Mouse (Mus musculus) granulocyte monocyte progenitor cell, adult 5-6 weeks (primary cell): ENCODE data around the gene Arid3a. TPM values are rescaled to one million over a fixed set of nuclear protein-coding genes. Genes with fewer than 3 reads are reported as not detected.

Experiments used
- ATAC-seq: replicated peaks from 2 replicates; pipeline ENCODE4 v1.8.0; 2016; ENCODE audit warnings: mild to moderate bottlenecking, moderate TSS enrichment, inconsistent platforms; ENCODE audit not compliant: poor library complexity, severe bottlenecking
- total RNA-seq, 2 experiments: library from RNA; stranded (forward) in 1 of 2; stranded (reverse) in 1 of 2; fragments of 200-712, 200-1000 nt in 1 of 2; fragments of >200 nt in 1 of 2; fragmentation: Nextera tagmentation in 1 of 2; gene quantifications; 2 replicates each; pipeline ENCODE4 v1.2.3; 2014 to 2017

Gene Arid3a
- total RNA-seq, 2 experiments from 2014 or later: 21.2 to 36.7 TPM

DNA sequence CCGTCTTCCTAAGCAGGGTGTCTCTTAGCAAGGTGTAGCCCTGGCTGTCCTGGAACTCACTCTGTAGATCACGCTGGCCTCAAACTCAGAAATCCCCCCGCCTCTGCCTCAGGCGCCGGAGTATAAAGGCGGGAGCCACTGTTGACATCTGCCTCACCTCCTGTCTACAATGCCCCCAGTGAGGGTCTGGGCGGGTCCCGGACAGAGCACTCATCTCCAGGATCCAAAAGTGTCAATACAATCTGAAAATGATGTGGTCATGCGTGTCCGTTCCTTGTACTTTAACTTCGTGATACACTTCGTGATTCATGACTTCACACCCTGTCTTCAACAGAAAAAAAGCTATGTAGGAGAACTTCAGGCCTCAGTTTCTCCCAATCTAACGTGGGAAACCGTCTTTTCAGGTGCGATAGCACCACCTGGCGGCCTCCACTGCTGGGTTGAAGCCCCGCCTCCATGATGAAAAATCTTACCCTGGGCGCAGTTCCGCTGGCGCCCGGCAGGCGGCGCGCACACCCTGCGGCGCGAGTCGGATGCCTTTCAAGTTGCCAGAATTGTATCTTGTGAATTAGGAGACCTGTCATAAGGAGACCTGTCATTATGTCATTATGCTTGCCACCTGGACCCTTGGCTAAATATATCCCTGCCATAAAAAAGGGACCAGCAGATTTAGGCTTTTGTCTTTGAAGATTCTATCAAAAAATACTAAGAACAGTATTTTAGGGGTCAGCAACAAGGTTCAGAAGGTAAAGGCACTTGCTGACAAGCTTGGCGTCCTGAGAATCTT, 1.7 kb upstream of the Arid3a start:
- peak; percentile 33 for ATAC-seq

DNA sequence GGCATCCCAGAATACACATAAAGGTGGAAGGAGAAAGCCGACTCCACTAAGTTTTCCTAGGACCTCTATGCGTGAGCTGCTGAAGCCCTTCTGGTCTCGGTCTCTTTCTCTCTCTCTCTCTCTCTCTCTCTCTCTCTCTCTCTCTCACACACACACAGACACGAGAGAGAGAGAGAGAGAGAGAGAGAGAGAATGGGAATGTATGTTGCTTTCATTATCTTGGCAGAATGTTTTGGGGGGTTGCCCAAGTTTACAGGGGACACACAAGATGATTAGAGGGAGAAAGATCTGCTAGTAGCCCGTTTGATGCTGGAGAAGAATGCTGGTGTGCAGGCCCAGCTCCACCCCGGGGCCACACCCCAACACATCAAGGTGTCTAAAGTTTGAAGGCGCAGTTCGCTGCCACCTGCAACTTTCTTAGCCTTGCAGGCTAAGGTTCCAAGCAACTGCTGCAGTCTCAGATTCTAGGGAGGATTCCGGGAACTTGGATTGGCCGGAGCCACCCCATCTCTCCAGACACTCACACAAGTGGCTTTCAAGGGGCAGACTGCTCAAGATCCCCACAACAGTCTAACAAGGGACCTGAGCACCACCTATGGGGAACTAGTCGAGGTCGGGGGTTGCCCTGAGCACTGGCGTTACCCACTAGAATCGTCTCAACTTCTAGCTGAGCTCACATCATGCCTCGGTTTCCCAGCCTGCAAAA, 905 bp upstream of the Arid3a start:
- ATAC-seq: no peak

DNA sequence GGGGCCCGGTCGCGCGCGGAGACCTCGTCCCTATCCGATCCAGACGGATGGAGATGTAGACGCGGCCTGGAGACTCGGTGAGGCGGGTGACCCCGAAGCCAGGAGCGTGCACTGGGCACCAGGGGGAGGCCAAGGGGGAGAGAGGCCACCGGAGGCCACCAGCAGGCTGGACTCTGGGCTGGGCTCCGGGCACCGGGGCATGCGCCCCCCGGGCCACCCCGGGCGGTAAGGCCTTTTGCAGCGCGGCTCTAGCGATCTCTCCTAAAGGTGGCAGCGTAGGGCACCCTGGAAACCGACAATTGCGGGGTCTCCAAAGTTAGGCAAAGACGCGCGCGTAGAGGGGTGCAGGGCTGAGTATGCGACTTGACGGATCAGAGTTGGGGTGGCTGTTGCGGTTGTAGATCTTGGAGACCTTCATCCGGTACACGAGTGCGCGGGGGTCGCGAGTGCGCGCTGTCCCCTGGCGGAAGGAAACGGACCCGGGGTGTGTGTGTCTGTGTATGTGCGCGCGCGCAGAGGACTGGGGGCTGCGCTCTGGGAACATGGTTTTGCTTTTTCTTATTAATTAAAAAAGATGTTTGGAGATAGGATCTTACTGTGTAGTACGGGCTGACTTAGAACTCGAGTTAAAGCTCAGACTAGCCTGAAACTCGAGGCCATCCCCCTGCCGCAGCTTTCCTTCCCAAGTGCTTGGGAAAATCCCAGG, 634 bp downstream of the Arid3a start:
- peak; percentile 13 for ATAC-seq

DNA sequence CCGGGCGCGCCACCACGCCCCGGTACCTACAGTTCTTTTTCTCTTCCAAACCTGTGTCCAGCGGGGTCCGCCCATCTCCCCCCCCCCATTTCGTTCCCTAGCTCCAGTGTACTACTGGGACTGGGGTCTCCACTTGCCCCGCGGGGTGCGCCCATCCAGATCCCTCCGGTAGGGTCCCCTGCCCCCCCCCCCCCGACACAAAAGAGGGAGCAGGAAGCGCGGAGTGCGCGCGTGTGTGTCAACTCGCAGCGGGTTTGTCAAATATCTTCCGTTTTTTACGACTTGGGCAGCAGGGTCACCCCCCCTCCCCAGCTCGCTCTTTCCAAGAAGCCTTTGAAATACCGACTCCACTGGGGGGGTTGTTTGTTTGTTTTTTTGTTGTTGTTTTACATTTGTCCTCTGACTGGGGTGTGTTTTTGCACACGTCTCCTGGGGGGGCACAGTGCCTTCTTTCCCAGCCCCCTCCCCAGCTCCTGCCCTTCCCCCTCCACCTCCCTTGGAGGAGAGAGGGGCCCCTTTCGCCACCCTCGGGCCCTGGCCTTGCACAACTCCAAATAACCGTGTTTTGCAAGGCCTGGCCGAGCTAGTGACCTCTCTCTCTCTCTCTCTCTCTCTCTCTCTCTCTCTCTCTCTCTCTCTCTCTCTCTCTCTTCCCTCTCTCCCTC, 1.3 kb downstream of the Arid3a start:
- ATAC-seq: peak; percentile 46

DNA sequence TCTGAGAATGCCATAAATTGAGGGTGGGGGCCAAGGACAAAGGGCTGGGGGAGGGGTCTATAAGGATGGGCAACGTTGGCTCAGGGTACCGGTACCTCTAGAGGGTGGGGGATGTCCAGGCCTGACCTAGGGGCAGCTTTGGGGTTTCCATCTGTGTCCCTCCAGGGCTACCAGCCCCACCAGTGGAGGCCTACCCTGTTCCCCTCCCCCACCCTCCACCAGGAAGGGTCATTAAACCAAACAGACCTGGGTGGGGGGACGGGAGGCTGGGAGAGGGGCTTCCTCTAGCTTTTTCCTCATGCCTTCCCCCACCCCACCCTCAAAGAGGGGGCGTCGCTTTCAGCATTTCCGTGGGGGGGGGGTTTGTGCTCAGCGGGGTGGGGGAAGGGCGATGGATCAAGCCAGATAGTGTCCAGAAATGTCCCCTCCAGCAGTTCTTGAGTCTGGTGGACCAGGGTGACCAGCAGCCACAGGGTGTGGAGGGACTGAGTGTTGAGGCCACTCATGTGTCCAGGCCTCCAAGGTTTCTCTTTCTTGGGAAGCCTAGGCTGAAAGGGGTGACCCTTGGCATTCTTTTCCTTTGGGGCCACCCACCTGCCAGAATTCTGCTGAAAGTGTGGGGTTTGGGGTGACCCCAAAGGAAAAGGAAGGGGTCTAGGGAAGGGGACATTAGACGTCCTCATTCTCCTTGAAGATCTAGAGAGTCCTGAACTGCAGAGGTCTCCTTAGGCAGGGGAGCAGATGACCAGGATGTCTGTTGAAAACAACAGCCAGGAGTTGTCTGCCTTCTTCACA, 2.3 kb downstream of the Arid3a start:
- no peak for ATAC-seq

DNA sequence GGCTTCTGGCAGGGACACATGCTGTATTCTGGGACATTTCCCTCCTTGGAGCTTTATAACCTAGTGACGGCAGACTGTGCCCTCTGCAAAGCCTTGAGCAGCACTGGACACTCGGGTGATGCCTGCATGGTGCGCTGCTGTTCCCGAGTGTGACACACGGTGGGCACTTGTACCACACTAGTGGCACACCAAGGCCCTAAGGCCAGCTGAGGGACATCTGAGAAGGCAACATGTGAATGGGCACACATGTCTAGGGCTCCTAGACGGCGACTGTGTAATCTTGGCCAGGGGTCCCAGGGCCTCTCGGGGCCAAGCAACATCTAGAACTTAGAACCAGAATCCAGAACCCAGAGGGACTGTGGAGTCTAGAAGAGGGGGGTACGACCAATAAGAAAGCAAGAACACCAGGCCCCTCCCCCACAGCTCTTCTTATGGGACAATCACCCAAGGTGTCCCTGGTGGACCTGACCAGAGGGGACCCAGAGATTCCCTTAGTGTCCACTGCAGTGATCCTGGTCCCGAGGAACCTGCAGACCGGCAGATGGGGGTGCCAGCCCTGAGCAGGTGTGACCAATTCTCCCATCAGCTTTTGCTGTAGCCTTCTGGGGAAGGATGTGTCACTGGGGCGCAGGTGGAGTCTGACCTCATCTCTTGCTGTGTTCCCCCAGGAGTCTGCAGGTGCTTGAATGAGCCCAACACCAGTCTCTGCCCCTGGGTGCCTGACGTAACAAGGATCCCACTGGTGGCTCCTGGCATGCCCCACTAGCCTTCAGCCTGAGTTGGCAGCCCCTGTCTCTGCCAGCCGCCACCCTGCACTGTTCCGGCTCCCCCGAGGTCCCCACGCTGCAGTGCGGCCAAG, 3.4 kb downstream of the Arid3a start:
- ATAC-seq: no peak

DNA sequence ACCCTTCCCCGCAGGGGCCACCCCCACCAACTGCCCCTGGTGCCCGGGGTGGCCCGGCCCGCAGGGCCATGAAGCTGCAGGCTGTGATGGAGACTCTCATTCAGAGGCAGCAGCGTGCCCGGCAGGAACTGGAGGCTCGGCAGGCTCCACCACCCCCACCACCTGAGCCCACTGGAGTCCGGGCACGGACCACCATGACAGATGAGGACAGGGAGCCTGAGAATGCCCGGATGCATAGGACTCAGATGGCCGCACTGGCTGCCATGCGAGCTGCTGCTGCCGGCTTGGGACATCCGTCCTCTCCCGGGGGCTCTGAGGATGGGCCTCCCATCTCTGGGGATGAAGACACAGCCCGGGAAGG, 4.0 kb downstream of the Arid3a start:
- ATAC-seq: no peak

DNA sequence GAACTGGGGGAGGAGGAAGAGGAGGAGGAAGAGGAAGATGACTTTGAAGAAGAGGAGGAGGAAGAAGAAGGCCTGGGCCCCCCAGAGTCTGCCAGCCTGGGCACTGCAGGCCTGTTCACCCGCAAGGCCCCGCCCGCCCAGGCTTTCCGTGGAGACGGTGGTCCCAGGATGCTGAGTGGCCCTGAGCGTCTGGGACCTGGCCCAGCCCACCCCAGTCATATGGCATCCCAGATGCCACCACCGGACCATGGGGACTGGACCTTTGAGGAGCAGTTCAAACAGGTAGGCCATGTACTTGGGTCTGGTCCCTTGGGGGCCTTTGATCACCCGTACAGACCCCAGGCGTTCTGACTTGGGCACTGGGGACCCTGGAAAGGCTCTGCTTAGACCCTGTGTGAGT, 5.0 kb downstream of the Arid3a start:
- ATAC-seq: no peak

DNA sequence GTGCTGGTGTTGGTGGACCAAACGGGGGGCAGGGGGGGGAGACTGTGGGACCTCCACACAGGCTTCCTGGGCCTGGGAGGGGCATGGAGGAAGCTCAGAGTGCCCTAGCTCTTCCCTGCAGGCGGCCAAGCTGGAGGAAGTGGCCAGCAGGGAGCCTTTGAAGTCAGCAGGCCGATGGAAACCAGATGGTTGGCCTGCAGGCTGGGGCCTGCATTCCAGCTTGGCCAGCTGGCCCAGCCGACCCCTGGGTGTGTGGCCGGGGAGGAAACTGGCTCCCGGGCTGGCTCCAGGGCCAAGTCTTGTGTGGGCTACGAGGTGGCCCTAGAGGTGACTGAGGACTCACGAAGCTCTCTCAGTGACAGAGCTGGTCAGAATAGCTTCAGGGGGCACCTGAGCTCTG, 5.9 kb downstream of the Arid3a start:
- ATAC-seq: no peak

DNA sequence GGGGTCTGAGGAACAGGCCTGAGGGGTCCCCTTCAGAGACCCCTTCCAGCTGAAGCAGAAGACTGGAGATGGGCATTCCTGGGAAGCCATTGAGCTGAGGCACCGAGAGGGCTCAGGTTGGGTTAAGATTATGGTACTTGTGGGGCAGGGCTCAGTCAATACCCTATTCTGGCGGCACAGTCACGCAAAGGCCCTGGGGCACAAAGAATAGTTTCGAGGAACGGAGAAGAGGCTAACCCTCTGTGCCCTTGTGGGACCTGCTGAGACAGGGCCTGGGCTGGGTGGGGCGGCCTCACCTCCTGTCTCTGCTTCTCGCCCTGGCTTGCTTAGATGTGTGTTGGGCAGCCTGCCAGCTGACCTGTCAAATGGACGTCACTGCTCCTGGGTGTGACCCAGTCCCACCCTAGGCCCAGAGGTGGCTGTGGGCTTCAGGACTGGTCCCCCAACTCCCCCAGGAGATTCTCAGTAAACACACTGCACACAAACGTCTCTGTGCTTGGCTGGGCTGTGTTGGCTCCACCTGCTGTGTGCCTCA, 6.4 kb downstream of the Arid3a start:
- ATAC-seq: no peak

DNA sequence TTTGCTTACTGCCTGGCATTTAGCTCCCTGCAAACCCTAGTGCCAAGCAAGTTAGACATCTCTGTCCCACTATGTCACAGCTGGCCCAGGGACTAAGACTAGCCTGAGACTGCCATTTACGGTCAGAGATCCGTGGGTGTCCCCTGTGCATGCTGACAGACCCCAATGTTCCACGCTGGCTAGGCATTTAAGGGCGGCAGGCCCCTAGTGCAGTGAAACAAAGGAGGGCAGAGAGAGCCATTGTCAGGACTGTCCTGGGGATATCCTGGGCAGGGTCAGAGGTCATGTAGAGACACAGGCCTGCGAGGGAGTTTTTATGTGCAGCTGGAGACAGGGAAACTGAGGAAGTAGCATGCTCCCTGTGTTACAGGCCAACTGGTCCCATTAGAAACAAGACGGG, 7.0 kb downstream of the Arid3a start:
- no peak for ATAC-seq

DNA sequence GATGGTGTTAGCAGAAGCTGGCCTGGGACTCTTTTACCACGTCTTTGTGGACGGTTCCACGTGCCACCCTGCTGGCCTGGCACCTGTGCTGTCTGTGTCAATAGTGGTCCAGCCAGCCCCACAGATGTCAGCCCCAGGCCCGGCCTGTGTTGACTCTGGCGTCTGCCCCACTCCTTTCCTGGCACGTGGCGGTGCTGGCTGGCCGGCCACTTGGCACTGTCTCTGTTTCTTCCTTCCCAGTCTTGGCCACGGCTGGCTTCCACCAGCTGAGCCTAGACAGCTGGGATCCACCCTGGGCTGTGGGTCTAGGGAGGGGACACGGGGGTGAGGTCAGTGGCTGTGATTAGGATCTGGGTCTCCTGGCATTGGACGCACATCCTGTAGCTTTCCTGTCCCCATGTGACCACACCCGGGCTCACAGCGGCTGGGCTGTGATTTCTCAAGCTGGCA, 7.5 kb downstream of the Arid3a start:
- peak; percentile 16; the same call in 1 of the 2 replicates for ATAC-seq

DNA sequence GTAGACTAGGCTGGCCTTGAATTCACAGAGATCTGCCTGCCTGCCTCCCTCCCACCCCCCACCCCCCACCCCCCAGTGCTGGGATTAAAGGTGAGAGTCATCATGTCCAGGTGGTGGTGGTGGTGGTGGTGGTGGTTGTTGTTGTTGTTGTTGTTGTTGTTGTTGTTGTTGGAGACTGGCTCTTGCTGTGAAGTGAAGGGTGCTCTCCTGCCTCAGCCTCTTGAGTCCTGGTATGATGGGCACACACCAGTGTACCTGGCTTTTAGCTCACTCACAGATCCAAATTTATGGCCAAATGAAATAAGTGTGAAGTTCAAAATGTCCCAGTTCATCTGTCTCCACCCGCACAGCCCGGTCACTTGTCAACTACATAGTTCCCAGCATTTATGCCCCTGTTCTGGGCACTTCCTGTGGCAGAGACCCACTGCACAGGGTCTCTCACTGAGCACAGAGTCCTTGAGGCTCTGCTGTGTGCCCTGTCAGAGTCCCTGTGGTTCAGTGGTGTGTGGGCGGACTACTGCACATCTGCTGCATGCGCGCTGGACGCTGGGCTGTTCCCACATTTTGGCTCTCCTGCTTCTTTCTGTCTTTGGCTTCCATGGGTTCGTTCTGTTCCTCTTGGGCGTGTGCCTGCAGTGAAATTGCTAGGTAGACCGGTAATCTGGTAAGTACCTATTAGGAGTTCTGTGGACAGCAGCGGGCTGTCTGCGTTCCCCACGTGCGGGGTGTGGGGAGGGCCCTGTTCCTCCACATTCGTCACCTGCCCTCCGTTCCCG, 8.1 kb downstream of the Arid3a start:
- ATAC-seq: no peak

DNA sequence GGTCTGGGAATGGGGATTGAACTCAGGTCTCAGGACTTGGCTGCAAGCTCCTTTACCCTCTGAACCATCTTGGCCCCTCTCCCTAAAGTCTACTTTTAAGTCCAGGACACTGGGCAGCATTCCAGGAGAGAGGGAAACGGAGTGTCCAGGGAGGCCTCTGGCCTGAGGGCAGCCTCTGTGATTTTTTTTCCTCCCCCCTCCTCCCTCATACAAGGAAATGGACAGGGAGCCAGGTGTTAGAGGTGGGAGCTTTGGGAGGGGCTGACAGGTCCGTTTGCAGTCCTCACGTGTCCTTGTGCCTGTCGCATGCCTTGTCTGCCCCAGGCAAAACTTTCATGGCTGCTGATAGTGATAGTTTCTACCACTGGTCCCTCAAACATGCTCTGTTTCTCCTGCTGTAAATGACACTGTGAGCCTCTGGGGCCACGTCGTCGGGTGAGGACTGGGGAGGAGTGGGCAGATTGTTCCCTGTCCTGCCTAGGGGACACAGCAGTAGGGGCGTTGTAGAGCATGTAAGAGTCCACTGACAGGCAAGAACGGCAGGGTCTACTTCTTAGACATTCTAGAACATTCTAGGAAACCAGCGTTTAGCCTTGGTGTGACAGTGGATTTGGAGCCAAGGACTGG, 9.6 kb downstream of the Arid3a start:
- no peak for ATAC-seq

DNA sequence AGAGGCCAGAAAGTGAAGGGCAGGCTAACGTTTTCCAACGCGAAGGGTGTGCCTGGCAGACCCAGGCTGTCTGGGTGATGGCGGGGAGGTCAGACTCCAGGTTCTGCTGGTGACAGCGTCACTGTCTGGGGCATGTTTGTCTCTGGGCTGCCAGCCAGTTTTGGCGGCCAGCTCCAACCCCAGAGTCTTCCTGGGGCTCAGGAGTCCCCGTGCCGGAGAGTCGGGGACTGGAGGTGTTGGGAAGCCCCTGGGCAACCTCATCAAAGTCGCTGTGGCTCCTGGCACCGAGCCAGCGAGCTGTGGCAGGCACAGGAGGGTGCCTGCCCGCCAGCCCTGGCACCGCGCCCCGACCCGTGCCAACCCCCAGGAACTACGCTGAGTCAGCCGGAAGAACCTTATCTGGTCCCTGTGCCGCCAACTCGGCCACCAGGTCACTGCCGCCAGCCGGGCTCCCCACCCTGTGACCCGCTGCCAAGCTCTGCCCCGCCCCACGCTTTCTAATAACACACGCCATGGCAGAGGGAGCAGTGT, 10.1 kb downstream of the Arid3a start:
- ATAC-seq: peak; percentile 68

DNA sequence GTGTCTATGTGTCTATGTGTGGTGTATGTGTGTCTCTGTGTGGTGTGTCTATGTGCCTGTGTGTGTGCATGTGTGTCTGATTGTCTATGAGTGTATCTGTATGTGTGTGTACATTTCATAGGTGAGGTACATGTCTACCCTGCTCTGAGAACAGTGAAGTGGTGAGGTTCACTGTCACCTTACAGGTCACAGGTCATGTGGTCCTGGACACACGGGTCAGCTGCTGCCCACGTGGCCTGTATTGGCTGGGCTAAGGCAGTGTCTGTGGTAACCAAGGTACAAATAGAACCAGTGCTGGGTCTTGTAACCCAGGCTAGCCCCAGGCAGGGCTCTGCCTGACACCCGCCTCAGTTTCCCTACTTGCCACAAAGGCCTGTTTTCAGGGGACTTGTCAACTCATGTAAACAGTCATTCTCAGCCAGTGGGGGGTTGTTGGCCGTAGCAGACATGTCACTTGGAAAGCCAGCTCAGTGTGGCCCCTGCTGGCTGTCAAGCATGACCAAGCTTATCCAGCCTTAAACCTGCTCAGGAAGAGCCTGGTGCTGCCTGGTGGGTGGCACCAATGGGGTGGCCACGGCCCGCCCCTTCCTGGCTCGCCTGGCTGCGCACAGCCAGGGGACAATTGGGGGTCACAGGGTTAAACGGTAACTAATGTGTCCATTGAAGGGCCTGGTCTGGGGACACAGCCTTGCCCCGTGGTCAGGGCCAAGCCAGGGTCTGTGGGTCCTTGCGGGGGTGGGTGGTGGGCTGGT, 11.1 kb downstream of the Arid3a start:
- ATAC-seq: no peak

DNA sequence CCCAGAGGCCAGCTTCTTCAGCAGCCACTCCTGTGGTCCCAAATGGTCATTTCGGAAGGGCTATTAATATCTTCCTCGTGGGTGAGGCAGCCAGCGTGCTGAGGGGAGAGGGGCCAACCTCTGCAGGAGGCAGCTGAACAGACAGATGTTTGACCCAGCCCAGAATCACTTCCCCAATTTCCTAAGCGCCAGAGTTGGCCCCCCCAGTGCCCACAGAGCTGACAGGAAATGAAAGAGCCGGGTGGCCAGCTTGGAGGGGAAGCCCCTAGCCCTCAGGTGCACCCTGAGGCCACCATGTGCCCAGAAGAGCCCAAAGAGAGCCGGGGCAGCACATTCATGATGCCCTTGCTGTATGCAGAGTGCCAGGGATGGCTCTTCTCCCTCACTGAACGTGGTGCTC, 13.9 kb downstream of the Arid3a start:
- ATAC-seq: peak; percentile 77
